Mouse (Mus musculus): ENCODE measurements around the gene Kcnj11. TPM values are rescaled to one million over a fixed set of nuclear protein-coding genes. Genes with fewer than 3 reads are reported as not detected.

Gene Kcnj11
- polyA plus RNA-seq, 1 experiment from 2014 or later, result not detected

DNA sequence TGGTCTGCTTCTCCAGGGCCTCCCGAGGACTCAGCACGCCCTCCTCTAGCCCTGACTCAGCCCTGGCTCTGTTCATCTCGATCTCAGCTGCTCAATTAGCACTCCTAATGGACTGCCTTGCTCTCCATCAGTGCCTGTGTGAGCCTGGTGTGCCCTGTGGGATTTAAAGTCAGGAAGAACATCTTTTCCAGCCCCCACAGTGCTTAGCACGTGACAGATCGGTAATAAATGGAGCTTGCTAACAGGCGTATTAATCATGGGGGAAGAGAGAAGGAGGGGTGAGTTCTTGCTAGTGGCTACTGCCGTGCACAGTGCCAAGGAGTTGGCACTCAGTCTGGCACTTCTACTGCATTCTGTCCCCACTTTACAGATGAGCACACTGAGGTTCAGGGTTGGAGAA, 27.6 kb upstream of the Kcnj11 start:
- Histone ChIP-seq H3K9me3 (replicated peaks) (no peaks in the 10 kb centered on the region), H3K27ac (no peak overlapping the region), H3K9ac (no peak overlapping the region), H3K4me3 (replicated peaks) (no peak overlapping the region), H3K4me1 (replicated peaks) (no peaks in the 10 kb centered on the region; the same call in 1 of the 2 replicates), H3K4me2 (no peak overlapping the region), H3K27me3 (0 out of 2 replicates have a peak, but pooled peaks cover 4% of the 10 kb centered on the region), H3K36me3 (no peaks in the 10 kb centered on the region)
- 50% methylated on average over 7 of the region's 7 CpGs for WGBS (ENCODE audit: insufficient replicate concordance)
- ATAC-seq (ENCODE audit: low read depth) (no peak), DNase-seq (no peak)

DNA sequence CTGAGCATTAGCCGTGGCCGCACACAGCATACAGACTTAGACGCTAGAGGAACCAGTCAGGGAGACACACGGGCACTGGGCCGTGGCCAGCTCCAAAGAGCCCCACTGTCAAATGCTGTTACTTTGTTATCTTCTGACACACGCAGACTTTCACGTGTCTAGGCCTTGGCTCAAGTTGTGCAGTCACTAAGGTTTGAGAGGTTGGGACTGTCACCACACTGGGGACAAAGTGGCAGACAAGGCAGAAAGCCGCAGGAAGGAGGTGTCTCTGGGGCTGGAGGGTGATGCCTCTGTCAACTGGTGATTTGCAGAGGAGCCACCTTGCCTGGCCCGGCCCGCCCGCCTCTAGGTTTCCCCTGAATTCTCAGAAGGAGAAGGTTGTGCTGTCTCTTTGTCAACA, 24.8 kb upstream of the Kcnj11 start:
- H3K9me3 ChIP-seq (replicated peaks), result no peaks in the 10 kb centered on the region
- H3K36me3 ChIP-seq, result no peaks in the 10 kb centered on the region
- H3K27ac ChIP-seq, result no peak overlapping the region
- H3K4me2 ChIP-seq, result no peak overlapping the region
- H3K4me3 ChIP-seq (replicated peaks), result no peak overlapping the region
- ATAC-seq (ENCODE audit: low read depth), result no peak
- H3K27me3 ChIP-seq, result no peaks in the 10 kb centered on the region
- no peaks in the 10 kb centered on the region; the same call in 1 of the 2 replicates for H3K4me1 ChIP-seq (replicated peaks)
- no peak for DNase-seq
- H3K9ac ChIP-seq, result no peak overlapping the region
- WGBS (ENCODE audit: insufficient replicate concordance), result 69% methylated on average over 11 of the region's 11 CpGs

DNA sequence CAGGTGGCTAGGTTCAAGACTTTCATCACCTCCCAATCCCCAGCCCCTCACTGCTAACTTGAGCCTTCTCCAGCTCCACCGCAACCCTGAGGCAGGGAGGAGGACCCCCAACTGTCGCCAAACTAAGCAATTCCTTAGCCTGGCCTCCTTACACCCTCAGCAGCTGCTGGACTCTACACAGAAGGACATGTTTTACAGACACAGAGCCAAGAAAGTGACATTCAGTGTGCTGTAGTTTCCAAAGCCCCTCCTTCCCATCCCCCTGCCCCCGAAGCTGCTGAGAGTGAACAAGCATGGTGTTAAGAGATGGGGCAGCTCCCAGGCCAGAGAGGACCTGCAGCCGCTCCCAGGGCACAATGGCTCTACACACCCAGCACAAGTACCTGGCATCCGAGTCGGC, 23.9 kb upstream of the Kcnj11 start:
- no peaks in the 10 kb centered on the region for H3K27me3 ChIP-seq
- no peak for DNase-seq
- no peak overlapping the region for H3K4me2 ChIP-seq
- no peak overlapping the region for H3K27ac ChIP-seq
- H3K4me1 ChIP-seq (replicated peaks), result no peaks in the 10 kb centered on the region
- no peaks in the 10 kb centered on the region for H3K9me3 ChIP-seq (replicated peaks)
- ATAC-seq (ENCODE audit: low read depth), result no peak
- 72% methylated on average over 6 of the region's 6 CpGs for WGBS (ENCODE audit: insufficient replicate concordance)
- no peaks in the 10 kb centered on the region for H3K36me3 ChIP-seq
- no peak overlapping the region for H3K4me3 ChIP-seq (replicated peaks)
- H3K9ac ChIP-seq, result no peak overlapping the region

DNA sequence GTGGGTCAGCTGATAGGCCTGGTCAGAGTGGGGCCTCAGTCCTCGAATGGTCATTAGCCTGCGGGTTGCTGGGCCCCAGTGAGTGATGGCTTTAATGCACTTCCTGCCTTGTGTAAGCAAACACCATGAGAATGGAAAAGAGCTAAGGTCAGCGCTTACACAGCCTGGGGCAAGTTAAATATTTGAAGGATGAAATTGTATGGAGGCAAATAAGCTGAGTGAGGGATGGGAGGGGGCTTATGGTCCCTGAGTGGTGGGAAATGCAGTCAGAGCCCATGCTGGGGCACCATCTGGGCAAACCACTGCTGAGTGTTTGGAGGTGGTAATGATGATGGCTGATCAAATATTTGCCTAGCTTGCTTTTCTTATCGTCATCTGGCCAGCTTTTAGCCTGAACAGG, 22.4 kb upstream of the Kcnj11 start:
- no peaks in the 10 kb centered on the region for H3K27me3 ChIP-seq

DNA sequence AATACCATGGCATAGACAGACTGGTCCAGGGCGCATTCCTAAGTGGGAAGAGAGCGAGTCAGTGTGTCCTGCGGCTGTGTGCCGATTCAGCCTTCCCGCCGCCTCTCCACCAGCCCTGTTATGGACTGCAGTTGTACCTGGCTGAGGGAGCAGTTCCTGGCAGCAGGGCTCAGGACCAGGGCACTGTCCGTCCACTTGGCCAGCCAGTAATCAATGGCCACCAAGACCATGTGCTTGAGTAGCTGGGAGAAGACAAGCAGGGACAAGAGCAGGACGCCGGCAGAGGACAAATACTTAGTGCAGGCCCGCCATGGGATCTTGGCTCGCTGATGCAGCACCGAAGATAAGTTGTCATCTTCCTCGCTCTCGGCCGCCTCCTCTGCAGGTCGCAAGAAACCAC, 16.5 kb upstream of the Kcnj11 start:
- ATAC-seq (ENCODE audit: low read depth), result no peak
- Histone ChIP-seq H3K36me3 (no peaks in the 10 kb centered on the region), H3K9me3 (replicated peaks) (no peaks in the 10 kb centered on the region), H3K27me3 (no peaks in the 10 kb centered on the region), H3K27ac (no peak overlapping the region), H3K4me2 (no peak overlapping the region), H3K4me1 (replicated peaks) (no peaks in the 10 kb centered on the region), H3K9ac (no peak overlapping the region), H3K4me3 (replicated peaks) (no peak overlapping the region)
- DNase-seq, result no peak
- WGBS (ENCODE audit: insufficient replicate concordance), result 77% methylated on average over 16 of the region's 16 CpGs

More for the DNA sequence above, 22.4 kb upstream of the Kcnj11 start:
- ATAC-seq (ENCODE audit: low read depth) (no peak), DNase-seq (no peak)
- WGBS (ENCODE audit: insufficient replicate concordance), result 37% methylated on average over 4 of the region's 4 CpGs
- no peaks in the 10 kb centered on the region for H3K36me3 ChIP-seq
- H3K4me1 ChIP-seq (replicated peaks), result no peaks in the 10 kb centered on the region
- no peaks in the 10 kb centered on the region for H3K9me3 ChIP-seq (replicated peaks)
- H3K4me3 ChIP-seq (replicated peaks), result no peak overlapping the region
- H3K27ac ChIP-seq, result no peak overlapping the region
- H3K9ac ChIP-seq, result no peak overlapping the region
- H3K4me2 ChIP-seq, result no peak overlapping the region

DNA sequence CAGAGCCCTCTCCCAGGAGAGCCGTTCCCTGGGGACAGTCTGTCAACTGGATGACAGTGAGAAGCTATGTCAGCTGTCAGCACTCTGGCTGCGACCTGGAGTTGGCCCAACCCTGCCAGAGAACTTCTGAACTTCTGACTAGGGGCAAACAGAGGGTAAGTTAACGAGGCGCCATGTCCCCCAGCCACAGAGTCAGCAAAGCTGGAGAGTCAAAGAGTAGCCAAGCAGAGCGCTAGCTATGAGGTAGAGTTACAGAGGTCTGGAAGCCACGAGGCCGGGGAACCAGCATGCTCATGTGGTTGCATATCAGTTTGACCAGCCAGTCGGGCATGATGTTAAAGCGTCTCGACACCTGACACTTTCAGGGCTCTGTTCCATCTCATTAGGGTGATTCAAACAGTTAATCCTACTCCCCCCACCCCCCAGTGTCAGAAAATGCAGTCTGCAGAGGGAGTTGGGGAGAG, 15.6 kb upstream of the Kcnj11 start:
- no peak for ATAC-seq (ENCODE audit: low read depth)
- H3K4me2 ChIP-seq, result no peak overlapping the region
- DNase-seq, result no peak
- H3K27me3 ChIP-seq, result no peaks in the 10 kb centered on the region; the same call in 1 of the 2 replicates
- no peak overlapping the region for H3K27ac ChIP-seq
- no peak overlapping the region for H3K9ac ChIP-seq
- H3K4me1 ChIP-seq (replicated peaks), result no peaks in the 10 kb centered on the region
- H3K9me3 ChIP-seq (replicated peaks), result no peaks in the 10 kb centered on the region
- no peaks in the 10 kb centered on the region for H3K36me3 ChIP-seq
- H3K4me3 ChIP-seq (replicated peaks), result no peak overlapping the region
- WGBS (ENCODE audit: insufficient replicate concordance), result 46% methylated on average over 10 of the region's 10 CpGs

DNA sequence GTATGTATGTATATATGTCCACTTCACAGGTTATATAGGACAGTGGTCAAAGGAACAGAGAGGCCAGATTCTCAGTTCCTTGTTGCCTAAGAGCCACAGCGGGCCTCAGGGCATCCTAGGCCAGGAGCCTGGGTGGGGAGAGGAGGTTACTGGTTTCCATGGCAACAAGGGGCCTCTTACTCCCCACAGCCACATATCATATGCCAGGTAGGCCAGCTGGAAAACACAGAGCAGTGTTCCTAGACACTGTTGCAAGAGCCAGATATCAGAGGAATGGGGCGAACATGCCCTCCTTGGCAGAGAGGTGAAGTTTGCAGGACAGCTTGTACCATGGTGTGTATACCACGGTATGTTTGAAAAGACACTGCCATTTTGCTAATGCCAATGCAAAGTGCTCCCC, 12.9 kb upstream of the Kcnj11 start:
- no peak overlapping the region for H3K27ac ChIP-seq
- no peaks in the 10 kb centered on the region for H3K4me1 ChIP-seq (replicated peaks)
- H3K9ac ChIP-seq, result no peak overlapping the region
- WGBS (ENCODE audit: insufficient replicate concordance), result 62% methylated on average over 3 of the region's 3 CpGs
- H3K4me3 ChIP-seq (replicated peaks), result no peak overlapping the region
- no peaks in the 10 kb centered on the region for H3K36me3 ChIP-seq
- H3K4me2 ChIP-seq, result no peak overlapping the region
- DNase-seq (no peak), ATAC-seq (ENCODE audit: low read depth) (no peak)
- no peaks in the 10 kb centered on the region; the same call in 1 of the 2 replicates for H3K27me3 ChIP-seq
- no peaks in the 10 kb centered on the region for H3K9me3 ChIP-seq (replicated peaks)

DNA sequence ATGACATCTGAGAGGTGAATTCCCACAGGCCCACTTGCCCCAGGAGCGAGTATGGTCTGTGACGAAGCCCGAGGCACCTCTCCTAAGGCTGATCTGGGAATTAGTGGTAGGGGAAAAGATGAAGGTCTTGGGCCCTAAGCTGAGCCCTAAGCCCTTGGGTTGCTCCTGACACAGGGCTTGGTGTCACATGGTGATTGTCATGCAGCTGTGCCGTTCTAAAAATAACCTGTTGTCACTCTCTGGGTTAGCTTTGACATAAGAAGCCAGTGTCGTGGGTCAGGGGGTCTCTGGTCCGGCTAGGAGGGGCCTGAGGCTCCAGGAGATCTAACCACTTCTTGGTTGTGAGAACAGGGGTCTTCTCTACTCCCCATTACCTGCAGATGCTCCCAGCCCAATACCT, 11.4 kb upstream of the Kcnj11 start:
- no peaks in the 10 kb centered on the region; the same call in 1 of the 2 replicates for H3K27me3 ChIP-seq
- no peaks in the 10 kb centered on the region for H3K9me3 ChIP-seq (replicated peaks)
- DNase-seq (no peak), ATAC-seq (ENCODE audit: low read depth) (no peak)
- H3K4me2 ChIP-seq, result no peak overlapping the region
- H3K27ac ChIP-seq, result no peak overlapping the region
- H3K9ac ChIP-seq, result no peak overlapping the region
- H3K4me3 ChIP-seq (replicated peaks), result no peak overlapping the region
- 49% methylated on average over 6 of the region's 6 CpGs for WGBS (ENCODE audit: insufficient replicate concordance)
- H3K36me3 ChIP-seq, result no peaks in the 10 kb centered on the region
- no peaks in the 10 kb centered on the region for H3K4me1 ChIP-seq (replicated peaks)

DNA sequence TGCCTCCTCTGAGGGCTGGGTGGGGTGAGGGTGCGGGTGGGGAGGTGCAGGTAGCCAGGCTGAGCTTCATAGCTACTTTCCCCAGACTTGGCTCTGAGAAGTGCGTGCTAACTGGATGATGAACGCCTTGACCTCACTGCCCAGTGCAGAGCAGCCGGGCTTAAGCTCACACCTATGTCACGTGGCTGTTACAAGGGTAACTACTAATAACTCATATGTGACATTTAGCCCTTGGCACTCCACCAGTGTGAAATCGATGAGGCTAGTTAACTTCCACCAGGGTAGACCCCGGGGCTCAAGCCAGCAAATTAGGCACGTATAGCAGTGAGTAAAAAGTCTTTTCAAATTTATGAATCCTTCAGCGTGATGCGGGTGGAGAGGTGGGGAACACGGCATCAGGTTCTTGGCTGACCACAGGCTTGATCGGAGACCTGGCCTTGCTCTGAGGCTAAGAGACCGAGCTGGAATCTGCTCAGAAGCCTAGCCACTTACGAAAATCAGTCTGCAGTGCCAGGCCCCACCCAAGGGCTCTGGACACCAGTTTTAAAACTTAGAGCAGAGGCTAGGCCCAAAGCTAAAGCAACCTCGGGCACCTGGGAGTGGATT, 10.8 kb upstream of the Kcnj11 start:
- ATAC-seq (ENCODE audit: low read depth), result no peak
- 63% methylated on average over 15 of the region's 15 CpGs for WGBS (ENCODE audit: insufficient replicate concordance)

DNA sequence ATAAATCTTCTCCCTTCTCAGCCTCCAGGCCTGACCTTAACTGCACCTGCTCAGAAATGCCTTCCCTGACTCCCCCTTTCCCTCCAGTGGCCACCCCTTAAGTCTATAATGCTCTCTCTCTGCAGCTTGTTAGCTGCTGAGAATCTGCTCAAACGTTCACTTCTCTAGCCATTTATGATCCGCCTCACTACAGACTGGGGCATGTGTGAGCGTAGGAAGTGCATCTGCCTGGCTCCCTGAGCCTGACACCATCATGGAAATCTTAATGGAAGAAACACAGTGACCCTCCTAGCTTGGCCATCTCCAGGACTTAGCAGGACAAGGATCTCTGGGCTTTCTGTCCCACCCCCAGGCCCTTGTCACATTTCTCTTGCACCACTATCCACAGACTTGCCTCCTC, 9.5 kb upstream of the Kcnj11 start:
- Histone ChIP-seq H3K9ac (no peak overlapping the region), H3K9me3 (replicated peaks) (no peaks in the 10 kb centered on the region), H3K4me3 (replicated peaks) (no peak overlapping the region), H3K27me3 (no peaks in the 10 kb centered on the region; the same call in 1 of the 2 replicates), H3K27ac (no peak overlapping the region), H3K4me1 (replicated peaks) (no peaks in the 10 kb centered on the region), H3K36me3 (no peaks in the 10 kb centered on the region), H3K4me2 (no peak overlapping the region)
- ATAC-seq (ENCODE audit: low read depth), result no peak
- no peak for DNase-seq
- 57% methylated on average over 3 of the region's 3 CpGs for WGBS (ENCODE audit: insufficient replicate concordance)

More for the DNA sequence above, 10.8 kb upstream of the Kcnj11 start:
- no peaks in the 10 kb centered on the region for H3K4me1 ChIP-seq (replicated peaks)
- H3K9me3 ChIP-seq (replicated peaks), result no peaks in the 10 kb centered on the region
- H3K4me3 ChIP-seq (replicated peaks), result no peak overlapping the region
- no peaks in the 10 kb centered on the region for H3K36me3 ChIP-seq
- no peak overlapping the region for H3K9ac ChIP-seq
- DNase-seq, result no peak
- no peaks in the 10 kb centered on the region; the same call in 1 of the 2 replicates for H3K27me3 ChIP-seq
- H3K4me2 ChIP-seq, result no peak overlapping the region
- no peak overlapping the region for H3K27ac ChIP-seq

DNA sequence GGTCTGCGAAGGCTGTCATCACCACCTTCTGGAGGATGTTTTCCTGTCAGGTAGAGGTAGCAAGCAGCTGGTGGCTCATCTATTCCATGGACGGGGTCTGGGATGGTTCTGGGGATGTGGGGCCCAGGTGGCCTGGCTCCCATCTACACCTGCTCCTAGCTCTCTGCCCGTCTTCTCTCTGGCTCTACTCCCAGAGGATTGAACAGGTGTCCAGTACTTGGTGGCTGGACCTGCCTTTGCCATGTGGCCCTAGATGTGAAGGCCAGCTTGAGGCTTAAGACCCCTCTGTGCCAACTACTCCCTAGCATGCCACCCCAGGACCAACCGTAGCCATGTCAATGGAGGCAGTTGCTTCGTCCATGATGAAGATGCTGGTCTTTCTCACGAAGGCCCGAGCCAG, 4.9 kb upstream of the Kcnj11 start:
- Histone ChIP-seq H3K36me3 (no peaks in the 10 kb centered on the region), H3K27ac (no peak overlapping the region), H3K4me2 (no peak overlapping the region), H3K9me3 (replicated peaks) (no peaks in the 10 kb centered on the region), H3K27me3 (peaks cover 2% of the 10 kb centered on the region; the same call in 1 of the 2 replicates), H3K4me1 (replicated peaks) (peaks cover 4% of the 10 kb centered on the region; the same call in 1 of the 2 replicates), H3K9ac (no peak overlapping the region), H3K4me3 (replicated peaks) (no peak overlapping the region)
- 74% methylated on average over 7 of the region's 7 CpGs for WGBS (ENCODE audit: insufficient replicate concordance)
- DNase-seq (no peak), ATAC-seq (ENCODE audit: low read depth) (no peak)

DNA sequence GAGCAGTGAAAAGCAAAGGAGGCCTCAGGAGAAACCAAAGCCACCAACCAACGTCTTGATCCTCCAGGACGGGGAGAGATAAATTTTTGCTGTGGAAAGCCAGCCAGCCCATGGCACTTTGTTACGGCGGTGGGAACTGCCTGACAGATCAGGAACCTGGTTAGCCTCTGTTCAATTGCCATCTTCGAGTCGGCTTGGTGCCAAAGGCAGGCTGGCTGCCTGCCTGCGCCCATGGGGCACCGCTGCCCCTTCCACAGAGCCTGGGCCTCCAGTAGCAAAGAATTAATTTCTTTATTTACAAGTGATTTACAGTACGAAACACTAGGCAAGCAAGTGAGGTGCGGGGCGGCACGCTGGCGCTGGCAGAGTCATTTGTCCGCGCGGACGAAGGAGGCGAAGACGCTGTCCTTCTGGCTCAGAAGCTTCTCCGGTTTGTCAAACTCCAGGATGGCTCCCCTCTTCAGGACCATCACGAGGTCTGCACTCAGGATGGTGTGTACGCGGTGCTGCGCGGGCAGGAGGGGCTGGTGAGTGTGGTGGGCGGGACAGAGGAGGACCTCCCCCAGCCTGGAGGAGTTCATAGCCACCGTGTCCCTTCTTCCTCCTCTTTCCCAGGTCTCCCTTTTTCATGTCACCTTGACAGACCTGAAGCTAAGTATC, 3.8 kb upstream of the Kcnj11 start:
- H3K27ac ChIP-seq, result no peak overlapping the region
- ATAC-seq (ENCODE audit: low read depth) (no peak), DNase-seq (no peak)
- H3K4me3 ChIP-seq (replicated peaks), result no peak overlapping the region
- no peak overlapping the region for H3K4me2 ChIP-seq
- peaks cover 12% of the 10 kb centered on the region for H3K27me3 ChIP-seq
- WGBS (ENCODE audit: insufficient replicate concordance), result 72% methylated on average over 27 of the region's 27 CpGs
- no peak overlapping the region for H3K9ac ChIP-seq
- H3K4me1 ChIP-seq (replicated peaks), result peaks cover 6% of the 10 kb centered on the region; the same call in 1 of the 2 replicates
- H3K36me3 ChIP-seq, result no peaks in the 10 kb centered on the region
- no peaks in the 10 kb centered on the region for H3K9me3 ChIP-seq (replicated peaks)

Measured in liver, embryonic 13.5 days (tissue).